Mouse (Mus musculus) intestine, embryonic 16.5 days (tissue): ENCODE data around the gene Gm20388. TPM values are rescaled to one million over a fixed set of nuclear protein-coding genes. Genes with fewer than 3 reads are reported as not detected.
A peak's percentile ranks its signal among the peaks of the same experiment; 100 is the strongest.

Experiments used
- ATAC-seq: fragments of 200-750 bp; cut with Nextera tagmentation; 2 replicates; pipeline ENCODE4 v1.8.0; 2017; ENCODE audit warnings: moderate TSS enrichment, moderate library complexity
- H3K27ac ChIP-seq: fragments of 300-500 bp; sonication (generic); 2 replicates; pipeline ENCODE4 v1.5.1; 2014; ENCODE audit warnings: mild to moderate bottlenecking, low read length
- H3K27me3 ChIP-seq: fragments of 300-500 bp; sonication (generic); replicated peaks from 2 replicates; pipeline ENCODE4 v1.6.1; 2014; ENCODE audit warnings: low read length, control low read depth, mixed read lengths; ENCODE audit not compliant: control insufficient read depth, insufficient read depth
- H3K36me3 ChIP-seq: fragments of 300-500 bp; sonication (generic); 2 replicates; pipeline ENCODE4 v1.6.1; 2014; ENCODE audit warnings: low read length, control low read depth; ENCODE audit not compliant: control insufficient read depth, insufficient read depth
- H3K4me1 ChIP-seq: fragments of 300-500 bp; sonication (generic); 2 replicates; pipeline ENCODE4 v1.6.1; 2014; ENCODE audit warnings: low read length, control low read depth, mixed read lengths; ENCODE audit not compliant: control insufficient read depth, insufficient read depth
- H3K4me2 ChIP-seq: fragments of 300-500 bp; sonication (generic); 2 replicates; pipeline ENCODE4 v1.6.1; 2014; ENCODE audit warnings: low read depth, low read length, control low read depth
- H3K4me3 ChIP-seq: fragments of 300-500 bp; sonication (generic); 2 replicates; pipeline ENCODE4 v1.5.1; 2014; ENCODE audit warnings: mild to moderate bottlenecking, low read length
- H3K9ac ChIP-seq: fragments of 300-500 bp; sonication (generic); 2 replicates; pipeline ENCODE4 v1.6.1; 2014; ENCODE audit warnings: low read depth, low read length
- H3K9me3 ChIP-seq: fragments of 300-500 bp; sonication (generic); 2 replicates; pipeline ENCODE4 v1.6.1; 2016; ENCODE audit warnings: low read length, control low read depth; ENCODE audit not compliant: control insufficient read depth
- WGBS: fragments of 180-500 bp; shearing (Covaris S2); extraction: QIAGEN DNeasy Blood & Tissue Kit; methylation state at CpG from one replicate; pipeline ENCODE4 v1.1.7; 2014; 5-methylcytosine and 5-hydroxymethylcytosine counted together
- polyA plus RNA-seq: library from polyadenylated mRNA; unstranded; fragments of >200 nt; fragmentation: Nextera tagmentation; extraction: Ambion mirVana; gene quantifications from 2 replicates; pipeline ENCODE4 v1.2.1, GENCODE M21; 2015

Gene Gm20388
- polyA plus RNA-seq, 1 experiment from 2014 or later, result 5.8 TPM

DNA sequence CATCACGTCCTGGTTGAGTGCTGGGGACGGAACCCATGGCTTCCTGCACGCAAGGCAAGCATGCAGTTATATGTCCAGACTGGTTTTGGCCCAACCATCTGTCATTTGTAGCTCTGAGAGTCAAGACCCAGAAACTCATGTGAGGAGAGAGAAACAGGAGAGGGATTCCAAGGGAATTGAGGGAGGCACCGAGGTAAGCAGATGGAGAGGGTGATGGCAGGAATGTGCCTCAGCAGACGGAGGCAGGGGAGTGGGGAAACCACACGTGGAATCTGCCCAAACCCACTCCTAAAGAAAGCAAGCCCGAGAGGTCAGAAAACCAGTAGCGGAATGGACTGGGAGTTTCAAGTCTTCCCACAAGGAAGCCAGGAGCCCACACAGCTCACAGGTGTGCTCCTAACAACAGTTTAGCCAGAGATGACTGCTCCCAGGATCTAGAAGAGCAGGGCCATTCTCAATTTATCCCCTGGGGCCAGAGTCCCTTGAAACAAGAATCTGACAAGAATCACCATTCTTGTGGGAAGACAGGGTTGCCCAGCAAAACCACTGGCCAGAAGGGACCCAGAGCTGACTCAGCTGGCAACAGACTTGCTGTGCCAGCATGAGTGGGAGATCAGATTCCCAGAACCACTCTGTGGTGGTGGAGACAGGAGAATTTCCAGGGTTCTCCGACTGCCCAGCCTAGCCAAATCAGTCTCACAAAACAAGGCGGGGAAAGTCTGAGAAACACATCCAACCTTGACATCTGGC lies 1772.6 kb downstream of the Gm20388 start:
- no peak for ATAC-seq
- no peak overlapping the region for H3K4me2 ChIP-seq
- H3K27ac ChIP-seq, result no peak overlapping the region
- no peaks in the 10 kb centered on the region for H3K36me3 ChIP-seq
- H3K4me3 ChIP-seq, result no peak overlapping the region
- H3K9me3 ChIP-seq, result no peaks in the 10 kb centered on the region
- no peaks in the 10 kb centered on the region for H3K4me1 ChIP-seq
- 66% methylated on average over 10 of the region's 10 CpGs for WGBS
- H3K27me3 ChIP-seq, result no peaks in the 10 kb centered on the region
- H3K9ac ChIP-seq, result no peak overlapping the region

DNA sequence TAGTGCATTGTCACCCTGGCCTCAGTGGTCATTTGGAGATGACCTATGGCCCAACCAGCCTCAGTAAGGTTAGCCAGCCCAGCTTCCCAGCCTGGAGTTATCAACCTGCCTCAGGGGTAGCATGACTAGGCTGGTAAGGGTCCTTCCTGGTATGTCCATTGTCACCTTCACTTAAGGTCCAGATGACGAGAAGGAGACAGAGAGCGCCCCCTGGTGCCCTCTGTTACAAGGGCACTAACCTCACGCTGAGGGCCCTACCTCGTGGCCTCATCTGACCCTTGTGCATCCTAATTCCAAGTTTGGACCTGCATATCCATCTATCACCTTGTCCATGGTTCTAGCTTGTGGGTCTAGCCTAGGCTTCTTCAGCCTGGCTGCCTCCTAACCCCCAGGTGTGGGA lies 1774.8 kb downstream of the Gm20388 start:
- H3K36me3 ChIP-seq, result no peaks in the 10 kb centered on the region
- 12% methylated on average over 4 of the region's 4 CpGs for WGBS
- H3K9ac ChIP-seq, result no peak overlapping the region
- no peak for ATAC-seq
- no peak overlapping the region for H3K27ac ChIP-seq
- no peaks in the 10 kb centered on the region for H3K4me1 ChIP-seq
- H3K4me2 ChIP-seq, result no peak overlapping the region
- no peaks in the 10 kb centered on the region for H3K27me3 ChIP-seq
- no peaks in the 10 kb centered on the region for H3K9me3 ChIP-seq
- H3K4me3 ChIP-seq, result no peak overlapping the region

DNA sequence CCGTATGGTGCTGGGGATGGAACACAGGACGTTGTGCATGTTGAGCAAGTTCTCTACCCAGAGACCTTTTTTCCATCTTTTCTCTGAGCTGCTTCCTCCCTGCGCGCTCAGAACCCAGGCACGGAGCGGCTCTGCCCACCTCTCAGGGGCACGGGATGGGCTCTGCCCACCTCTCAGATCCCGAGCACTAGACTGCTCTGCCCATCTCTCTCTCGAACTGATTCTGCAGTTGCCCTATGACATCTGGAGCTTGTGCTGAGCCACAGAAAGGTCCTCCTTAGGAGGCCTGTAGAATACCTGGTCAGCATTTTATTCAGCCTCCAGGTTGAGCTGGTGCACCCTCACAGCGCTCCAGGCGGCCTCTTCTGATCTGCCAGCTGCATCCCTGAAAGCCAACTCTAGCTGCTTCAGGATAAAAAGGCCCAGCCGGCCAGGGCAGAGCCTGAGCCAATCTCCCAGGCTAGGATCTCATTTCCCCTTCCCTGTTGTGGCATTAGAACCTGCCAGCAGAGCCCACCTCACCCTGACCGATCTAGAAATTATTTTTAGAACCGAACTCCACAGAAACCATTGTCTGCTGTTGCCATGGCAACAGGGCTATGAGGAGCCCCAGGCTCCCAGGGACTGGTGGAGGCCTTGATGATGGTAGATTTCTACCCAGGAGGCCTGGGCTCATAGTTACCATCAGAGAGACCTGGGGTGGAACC lies 1777.0 kb downstream of the Gm20388 start:
- no peak for ATAC-seq
- Histone ChIP-seq H3K4me1 (no peaks in the 10 kb centered on the region), H3K4me3 (no peak overlapping the region), H3K9me3 (no peaks in the 10 kb centered on the region), H3K4me2 (no peak overlapping the region), H3K36me3 (no peaks in the 10 kb centered on the region), H3K27ac (no peak overlapping the region), H3K9ac (no peak overlapping the region), H3K27me3 (no peaks in the 10 kb centered on the region)
- 56% methylated on average over 14 of the region's 14 CpGs for WGBS

GRCm38 (mm10) chr8:121688496-121688895 lies 1777.9 kb downstream of the Gm20388 start:
- no peak overlapping the region for H3K27ac ChIP-seq
- no peak for ATAC-seq
- H3K9ac ChIP-seq, result no peak overlapping the region
- no peaks in the 10 kb centered on the region for H3K4me1 ChIP-seq
- H3K36me3 ChIP-seq, result no peaks in the 10 kb centered on the region
- 37% methylated on average over 5 of the region's 5 CpGs for WGBS
- no peak overlapping the region for H3K4me2 ChIP-seq
- H3K27me3 ChIP-seq, result no peaks in the 10 kb centered on the region
- no peaks in the 10 kb centered on the region for H3K9me3 ChIP-seq
- no peak overlapping the region for H3K4me3 ChIP-seq

DNA sequence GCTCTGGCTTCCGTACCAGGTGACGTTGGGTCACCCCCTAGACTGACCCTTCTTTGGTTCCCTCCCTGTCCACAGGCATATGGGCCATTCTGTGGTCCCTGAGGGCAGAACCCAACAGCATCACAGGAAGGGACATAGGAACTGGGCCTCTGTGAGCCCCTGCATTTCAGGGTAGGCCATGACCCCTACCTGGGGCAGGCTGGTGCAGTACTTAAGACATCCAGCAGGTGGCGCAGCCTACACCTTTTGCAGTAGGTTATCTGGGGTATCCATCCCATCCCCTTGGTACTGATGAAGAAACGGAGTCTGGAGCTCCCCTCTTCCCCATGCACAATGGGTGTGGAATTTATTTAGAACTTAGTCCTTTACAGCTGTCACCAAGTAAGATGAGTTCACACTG lies 1783.8 kb downstream of the Gm20388 start:
- no peak overlapping the region for H3K4me3 ChIP-seq
- peaks cover 8% of the 10 kb centered on the region; the same call in 1 of the 2 replicates for H3K4me1 ChIP-seq
- no peak overlapping the region for H3K4me2 ChIP-seq
- H3K9me3 ChIP-seq, result no peaks in the 10 kb centered on the region
- H3K27me3 ChIP-seq, result no peaks in the 10 kb centered on the region
- H3K27ac ChIP-seq, result no peak overlapping the region
- no peaks in the 10 kb centered on the region for H3K36me3 ChIP-seq
- no peak for ATAC-seq
- WGBS, result 53% methylated on average over 4 of the region's 4 CpGs
- H3K9ac ChIP-seq, result no peak overlapping the region

- Histone ChIP-seq H3K27me3 (no peaks in the 10 kb centered on the region), H3K4me2 (no peak overlapping the region), H3K9me3 (no peaks in the 10 kb centered on the region), H3K9ac (no peak overlapping the region), H3K36me3 (no peaks in the 10 kb centered on the region), H3K27ac (no peak overlapping the region), H3K4me1 (peaks cover 8% of the 10 kb centered on the region; the same call in 1 of the 2 replicates), H3K4me3 (no peak overlapping the region)
- 75% methylated on average over 6 of the region's 6 CpGs for WGBS
- no peak for ATAC-seq
These were observed 1785.0 kb downstream of the Gm20388 start for GRCm38 (mm10) chr8:121695585-121696184.

DNA sequence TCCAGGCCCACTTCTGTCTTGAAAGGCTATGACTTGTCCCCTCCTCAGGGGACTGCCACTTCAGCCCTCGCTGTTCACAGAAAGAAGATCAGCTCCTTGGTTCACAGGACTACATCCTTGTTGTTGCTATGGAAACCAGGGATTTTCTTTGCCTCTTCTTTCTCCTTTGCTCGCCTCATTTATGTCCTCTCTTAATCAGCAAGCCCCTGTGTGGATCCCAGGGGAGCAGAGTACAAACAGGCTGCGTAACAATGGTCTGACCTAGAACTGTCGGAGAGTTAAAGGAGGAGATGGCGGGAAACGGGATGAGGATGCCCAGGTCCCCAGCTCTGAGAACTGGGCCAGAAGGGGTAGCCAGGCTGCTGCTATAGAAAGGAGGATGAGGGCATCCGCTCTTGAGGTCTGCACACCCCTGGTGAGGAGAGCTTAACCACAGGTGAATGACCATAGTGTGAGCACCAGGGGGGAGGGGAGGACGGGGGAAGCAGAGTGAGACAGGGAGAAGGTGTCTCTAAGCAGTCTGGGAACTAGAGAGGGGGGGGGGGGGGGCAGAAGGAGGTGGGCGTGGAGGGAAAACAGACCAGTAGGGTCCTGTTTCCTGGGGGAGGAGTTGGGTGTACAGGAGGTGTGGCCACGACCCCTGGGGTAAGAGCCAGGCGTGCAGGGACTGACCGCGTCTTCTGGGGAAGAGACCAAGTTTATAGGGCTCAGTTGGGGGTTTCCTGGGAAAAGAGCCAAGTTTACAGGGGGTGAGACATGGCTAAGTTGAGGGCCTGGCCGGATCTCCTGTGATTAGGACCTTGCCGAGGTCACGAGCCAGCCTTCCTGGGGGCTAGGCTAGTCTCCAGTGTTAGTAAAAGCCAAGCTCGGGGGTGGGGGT lies 1787.3 kb downstream of the Gm20388 start:
- peak overlapping the region; percentile 33 for H3K4me2 ChIP-seq
- H3K9me3 ChIP-seq, result no peaks in the 10 kb centered on the region
- peak; percentile 55 for ATAC-seq
- H3K4me3 ChIP-seq, result peak overlapping the region; percentile 9
- H3K36me3 ChIP-seq, result no peaks in the 10 kb centered on the region
- H3K27ac ChIP-seq, result no peak overlapping the region
- H3K9ac ChIP-seq, result no peak overlapping the region; the same call in 1 of the 2 replicates
- H3K27me3 ChIP-seq, result no peaks in the 10 kb centered on the region
- peaks cover 8% of the 10 kb centered on the region; the same call in 1 of the 2 replicates for H3K4me1 ChIP-seq
- WGBS, result 5% methylated on average over 16 of the region's 17 CpGs

- peak overlapping the region; percentile 9 for H3K4me3 ChIP-seq
- no peaks in the 10 kb centered on the region for H3K9me3 ChIP-seq
- no peaks in the 10 kb centered on the region for H3K27me3 ChIP-seq
- peak overlapping the region; percentile 33 for H3K4me2 ChIP-seq
- H3K36me3 ChIP-seq, result no peaks in the 10 kb centered on the region
- WGBS, result 9% methylated on average over 9 of the region's 9 CpGs
- ATAC-seq, result 0 out of 2 replicates have a peak, but pooled peaks have one; percentile 21
- no peak overlapping the region; the same call in 1 of the 2 replicates for H3K9ac ChIP-seq
- H3K27ac ChIP-seq, result no peak overlapping the region
- peaks cover 8% of the 10 kb centered on the region; the same call in 1 of the 2 replicates for H3K4me1 ChIP-seq
These were observed 1788.0 kb downstream of the Gm20388 start for GRCm38 (mm10) chr8:121698615-121699101.
